Mouse (Mus musculus) stomach, embryonic 14.5 days (tissue): Measurements from ENCODE around the gene Tctex1d2. TPM values are rescaled to one million over a fixed set of nuclear protein-coding genes. Genes with fewer than 3 reads are reported as not detected.
A peak's percentile ranks its signal among the peaks of the same experiment; 100 is the strongest.

Experiments
- ATAC-seq: fragments of 200-750 bp; cut with Nextera tagmentation; 2 replicates; pipeline ENCODE4 v1.8.0; 2017; ENCODE audit warnings: low read depth, moderate TSS enrichment; ENCODE audit not compliant: insufficient number of reproducible peaks, insufficient read depth, low FRiP score
- H3K27ac ChIP-seq: fragments of 300-500 bp; sonication (generic); 2 replicates; pipeline ENCODE4 v1.5.1; 2014; ENCODE audit warnings: mild to moderate bottlenecking, low read length, moderate library complexity, mixed read lengths
- H3K27me3 ChIP-seq: fragments of 300-500 bp; sonication (generic); 2 replicates; pipeline ENCODE4 v1.6.1; 2014; ENCODE audit warnings: low read length, control low read depth, mixed read lengths; ENCODE audit not compliant: control insufficient read depth, insufficient read depth
- H3K36me3 ChIP-seq: fragments of 300-500 bp; sonication (generic); 2 replicates; pipeline ENCODE4 v1.6.1; 2014; ENCODE audit warnings: mild to moderate bottlenecking, control low read depth, low read length, moderate library complexity, mixed read lengths; ENCODE audit not compliant: control insufficient read depth, insufficient read depth
- H3K4me1 ChIP-seq: fragments of 300-500 bp; sonication (generic); 2 replicates; pipeline ENCODE4 v1.6.1; 2014; ENCODE audit warnings: low read length, control low read depth, mixed read lengths; ENCODE audit not compliant: control insufficient read depth, insufficient read depth
- H3K4me2 ChIP-seq: fragments of 300-500 bp; sonication (generic); replicated peaks from 2 replicates; pipeline ENCODE4 v1.6.1; 2014; ENCODE audit warnings: low read depth, low read length, control low read depth
- H3K4me3 ChIP-seq: fragments of 300-500 bp; sonication (generic); 2 replicates; pipeline ENCODE4 v1.5.1; 2014; ENCODE audit warnings: low read depth, low read length, control low read depth
- H3K9ac ChIP-seq: fragments of 300-500 bp; sonication (generic); replicated peaks from 2 replicates; pipeline ENCODE4 v1.6.1; 2014; ENCODE audit warnings: low read depth, mild to moderate bottlenecking, control low read depth, low read length, moderate library complexity, mixed read lengths
- H3K9me3 ChIP-seq: fragments of 300-500 bp; sonication (generic); 2 replicates; pipeline ENCODE4 v1.6.1; 2016; ENCODE audit warnings: low read depth, low read length, control low read depth; ENCODE audit not compliant: control insufficient read depth
- WGBS: fragments of 180-500 bp; shearing (Covaris S2); extraction: QIAGEN DNeasy Blood & Tissue Kit; methylation state at CpG from one replicate; pipeline ENCODE4 v1.1.7; 2014; 5-methylcytosine and 5-hydroxymethylcytosine counted together
- polyA plus RNA-seq: library from polyadenylated mRNA; unstranded; fragments of >200 nt; fragmentation: Nextera tagmentation; extraction: Ambion mirVana; gene quantifications from 2 replicates; pipeline ENCODE4 v1.2.1, GENCODE M21; 2014

The Tctex1d2 gene
- polyA plus RNA-seq = 28.4 and 31.6 TPM in 2 replicates

- under 1% methylated on average over 45 of the region's 45 CpGs for WGBS
- Histone ChIP-seq H3K4me1 (peaks cover 10% of the 10 kb centered on the region), H3K4me2 (peak within 1 kb of the TSS; percentile 84), H3K36me3 (no peaks in the 10 kb centered on the region), H3K27ac (peak within 1 kb of the TSS; percentile 87), H3K9me3 (no peaks in the 10 kb centered on the region), H3K4me3 (peak within 1 kb of the TSS; percentile 58), H3K27me3 (no peaks in the 10 kb centered on the region), H3K9ac (peak within 1 kb of the TSS; percentile 57)
- ATAC-seq = peak; percentile 94
Observed at GRCm38 (mm10) chr16:32419517-32420483, at the start of gene Tctex1d2. TSS of gene Tctex1d2 (plus strand) at chr16:32419702.

DNA sequence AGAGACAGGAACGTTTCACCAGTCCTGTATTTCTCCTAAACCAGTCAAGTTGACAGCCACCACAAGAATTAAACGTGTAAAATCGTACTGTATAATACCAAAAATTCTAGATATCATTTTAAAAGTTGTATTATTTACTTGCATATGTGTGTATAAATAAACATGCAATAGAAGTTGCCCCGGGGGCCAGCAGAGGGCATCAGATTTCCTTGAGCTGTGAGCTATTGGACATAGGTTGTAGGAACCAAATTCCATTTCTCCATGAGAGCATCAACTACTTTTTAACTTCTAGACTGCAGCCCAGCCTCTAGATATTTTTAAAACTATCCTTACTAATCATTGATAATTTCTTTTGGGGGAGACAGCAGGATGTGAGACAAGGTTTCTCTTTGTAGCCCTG is 48.2 kb upstream of the Tctex1d2 start:
- no peak overlapping the region for H3K4me3 ChIP-seq
- H3K9ac ChIP-seq = no peak overlapping the region
- no peaks in the 10 kb centered on the region for H3K27me3 ChIP-seq
- H3K27ac ChIP-seq = no peak overlapping the region
- WGBS = 90% methylated on average over 4 of the region's 4 CpGs
- no peaks in the 10 kb centered on the region for H3K4me1 ChIP-seq
- H3K4me2 ChIP-seq = no peak overlapping the region
- no peaks in the 10 kb centered on the region for H3K9me3 ChIP-seq
- peaks cover 50% of the 10 kb centered on the region for H3K36me3 ChIP-seq
- no peak for ATAC-seq

GRCm38 (mm10) chr16:32379575-32379974 is 39.9 kb upstream of the Tctex1d2 start:
- no peaks in the 10 kb centered on the region for H3K27me3 ChIP-seq
- H3K36me3 ChIP-seq = peaks cover 73% of the 10 kb centered on the region
- no peaks in the 10 kb centered on the region for H3K9me3 ChIP-seq
- H3K9ac ChIP-seq = no peak overlapping the region
- no peak overlapping the region for H3K4me3 ChIP-seq
- ATAC-seq = no peak
- no peak overlapping the region for H3K4me2 ChIP-seq
- H3K27ac ChIP-seq = no peak overlapping the region
- WGBS = 99% methylated on average over 2 of the region's 2 CpGs
- no peaks in the 10 kb centered on the region for H3K4me1 ChIP-seq

DNA sequence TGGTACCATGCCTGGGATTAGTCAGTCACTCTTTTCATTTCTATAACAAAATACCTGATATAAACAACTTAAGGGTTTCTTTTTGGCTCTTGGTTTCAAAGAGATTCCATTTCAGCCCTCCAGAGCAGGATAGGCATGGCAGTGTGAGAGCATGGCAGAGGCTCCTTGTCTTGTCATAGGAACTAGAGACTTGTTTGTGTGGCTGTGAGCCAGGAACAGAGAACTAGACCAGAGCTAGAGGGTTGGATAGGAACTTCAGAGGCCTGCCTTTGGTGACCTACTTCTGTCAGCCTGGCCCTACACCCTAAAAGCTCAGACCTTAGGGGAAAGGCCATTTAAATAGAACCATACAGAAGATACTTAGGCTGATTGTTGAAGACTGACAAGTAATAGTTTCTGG is 36.6 kb upstream of the Tctex1d2 start:
- Histone ChIP-seq H3K27me3 (no peaks in the 10 kb centered on the region), H3K36me3 (peaks cover 68% of the 10 kb centered on the region), H3K4me1 (no peaks in the 10 kb centered on the region), H3K9ac (no peak overlapping the region), H3K9me3 (no peaks in the 10 kb centered on the region), H3K27ac (no peak overlapping the region), H3K4me2 (no peak overlapping the region), H3K4me3 (no peak overlapping the region)
- ATAC-seq = no peak

- H3K36me3 ChIP-seq = peaks cover 53% of the 10 kb centered on the region
- H3K27me3 ChIP-seq = no peaks in the 10 kb centered on the region
- 78% methylated on average over 2 of the region's 2 CpGs for WGBS
- ATAC-seq = no peak
- H3K4me2 ChIP-seq = no peak overlapping the region
- no peaks in the 10 kb centered on the region for H3K9me3 ChIP-seq
- no peak overlapping the region for H3K4me3 ChIP-seq
- H3K4me1 ChIP-seq = no peaks in the 10 kb centered on the region
- H3K9ac ChIP-seq = no peak overlapping the region
- H3K27ac ChIP-seq = no peak overlapping the region
Observed at GRCm38 (mm10) chr16:32384885-32385284, 34.6 kb upstream of the Tctex1d2 start.

- H3K9me3 ChIP-seq = no peaks in the 10 kb centered on the region
Observed at GRCm38 (mm10) chr16:32386826-32387225, 32.7 kb upstream of the Tctex1d2 start.

DNA sequence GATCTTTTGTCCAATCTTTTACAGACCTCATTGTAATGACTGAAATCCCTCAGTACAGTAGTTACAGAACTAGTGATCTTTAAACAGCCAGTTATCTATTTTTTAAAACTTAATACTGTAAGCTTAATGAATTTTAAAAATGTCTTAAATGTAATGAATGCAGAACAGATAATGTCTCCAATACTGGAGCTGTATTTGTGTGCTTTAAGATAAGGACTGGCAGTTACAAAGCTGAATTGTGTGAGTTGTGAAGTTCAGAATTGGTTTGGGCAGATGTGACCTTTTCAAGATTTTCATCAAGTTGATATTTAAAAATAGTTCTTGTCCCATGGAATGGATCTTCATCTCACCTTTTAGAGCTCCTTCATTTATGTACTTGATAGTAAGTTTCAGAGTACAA is 30.5 kb upstream of the Tctex1d2 start:
- no peak overlapping the region for H3K9ac ChIP-seq
- H3K27ac ChIP-seq = no peak overlapping the region
- H3K9me3 ChIP-seq = no peaks in the 10 kb centered on the region
- H3K4me3 ChIP-seq = no peak overlapping the region
- no peaks in the 10 kb centered on the region for H3K27me3 ChIP-seq
- H3K4me2 ChIP-seq = no peak overlapping the region
- peaks cover 32% of the 10 kb centered on the region for H3K36me3 ChIP-seq
- no peak for ATAC-seq
- no peaks in the 10 kb centered on the region for H3K4me1 ChIP-seq

More at GRCm38 (mm10) chr16:32386826-32387225, 32.7 kb upstream of the Tctex1d2 start:
- no peak for ATAC-seq
- 81% methylated on average over 3 of the region's 3 CpGs for WGBS
- Histone ChIP-seq H3K4me1 (no peaks in the 10 kb centered on the region), H3K36me3 (peaks cover 48% of the 10 kb centered on the region), H3K4me2 (no peak overlapping the region), H3K9ac (no peak overlapping the region), H3K27me3 (no peaks in the 10 kb centered on the region), H3K4me3 (no peak overlapping the region), H3K27ac (no peak overlapping the region)

- no peak overlapping the region for H3K4me3 ChIP-seq
- no peaks in the 10 kb centered on the region for H3K9me3 ChIP-seq
- H3K4me1 ChIP-seq = no peaks in the 10 kb centered on the region
- WGBS = 76% methylated on average over 3 of the region's 3 CpGs
- peaks cover 29% of the 10 kb centered on the region for H3K36me3 ChIP-seq
- no peak for ATAC-seq
- no peak overlapping the region for H3K4me2 ChIP-seq
- no peak overlapping the region for H3K27ac ChIP-seq
- no peak overlapping the region for H3K9ac ChIP-seq
- no peaks in the 10 kb centered on the region for H3K27me3 ChIP-seq
Observed at GRCm38 (mm10) chr16:32389841-32390240, 29.7 kb upstream of the Tctex1d2 start.
